Mouse (Mus musculus): ENCODE results near the gene Mr1.
"Not testable (repeated sequence)": the region's sequence is repeated elsewhere in the genome, so short reads cannot be mapped to it uniquely, and the experiment has no call there.

The Mr1 gene

DNA sequence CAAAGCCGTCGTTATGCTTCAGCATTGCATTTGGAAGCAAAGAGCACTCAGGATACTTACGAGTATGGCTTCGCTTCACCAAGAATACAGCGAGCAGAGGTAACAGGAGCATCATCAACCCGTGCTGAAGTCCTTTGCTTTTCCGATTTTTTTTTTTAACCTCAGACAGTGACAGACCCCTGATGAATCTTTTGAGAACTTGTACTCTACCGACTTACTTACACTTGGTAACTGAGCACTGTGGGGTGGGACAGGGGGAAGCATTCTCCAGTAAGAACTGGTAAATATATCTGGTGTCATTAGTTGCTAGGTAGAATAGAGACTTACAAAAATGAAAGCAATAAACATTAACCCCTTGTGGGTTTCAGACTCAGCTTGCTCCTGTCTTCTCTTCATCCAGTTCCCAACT is at the start of gene Mr1:
Mr1 (minus strand) TSS at position 243 of the 409 bp plus-strand sequence.
- peak; percentile 33 for DNase-seq (ENCODE audit: low spot score)

DNA sequence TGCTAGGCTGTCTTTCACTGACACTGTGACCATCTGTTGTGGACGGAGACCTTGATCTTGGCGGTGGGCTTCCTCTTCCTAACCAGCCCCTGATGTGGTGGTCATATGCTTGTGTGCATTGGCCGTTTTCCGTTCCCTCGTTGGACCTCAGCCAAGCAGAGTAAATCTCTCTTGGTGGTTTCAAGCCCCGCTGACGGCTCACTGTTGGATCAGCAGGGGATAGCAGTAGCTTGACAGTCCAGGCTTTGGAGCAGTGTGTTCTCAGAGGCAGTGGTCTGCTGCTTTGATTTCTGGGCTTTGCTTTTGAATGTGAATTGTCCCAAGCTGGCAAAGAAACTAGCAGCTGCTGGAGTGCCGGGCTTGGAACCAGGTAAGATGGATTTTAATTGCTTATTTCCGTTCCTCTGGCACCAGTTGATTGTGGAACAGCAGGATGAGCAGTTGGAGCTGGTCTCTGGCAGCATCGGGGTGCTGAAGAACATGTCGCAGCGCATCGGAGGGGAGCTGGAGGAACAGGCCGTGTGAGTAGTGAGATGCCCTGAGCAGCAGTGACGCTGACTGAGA is 46.3 kb upstream of the Mr1 start:
- no peak for DNase-seq (ENCODE audit: low spot score)

DNA sequence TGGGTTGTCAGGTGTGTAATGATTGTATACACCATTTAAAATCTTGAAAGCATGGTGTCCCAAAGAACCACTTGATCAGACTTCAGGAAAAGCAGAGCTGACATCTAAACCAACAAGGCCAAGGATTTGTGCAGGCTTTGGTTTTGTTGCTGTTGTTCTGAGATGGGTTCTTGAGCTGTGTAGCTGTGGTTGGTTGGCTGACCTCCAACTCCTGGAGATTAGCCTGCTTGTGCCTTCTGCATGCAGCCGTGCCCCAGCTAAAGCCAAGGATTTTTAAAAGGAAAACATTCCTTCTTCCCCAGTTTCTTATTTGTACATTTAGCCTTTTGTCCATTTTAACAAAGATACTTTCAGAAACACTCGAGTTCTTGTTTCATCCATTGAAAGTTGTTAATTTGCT is 45.1 kb upstream of the Mr1 start:
- peak; percentile 86 for DNase-seq (ENCODE audit: low spot score)

DNA sequence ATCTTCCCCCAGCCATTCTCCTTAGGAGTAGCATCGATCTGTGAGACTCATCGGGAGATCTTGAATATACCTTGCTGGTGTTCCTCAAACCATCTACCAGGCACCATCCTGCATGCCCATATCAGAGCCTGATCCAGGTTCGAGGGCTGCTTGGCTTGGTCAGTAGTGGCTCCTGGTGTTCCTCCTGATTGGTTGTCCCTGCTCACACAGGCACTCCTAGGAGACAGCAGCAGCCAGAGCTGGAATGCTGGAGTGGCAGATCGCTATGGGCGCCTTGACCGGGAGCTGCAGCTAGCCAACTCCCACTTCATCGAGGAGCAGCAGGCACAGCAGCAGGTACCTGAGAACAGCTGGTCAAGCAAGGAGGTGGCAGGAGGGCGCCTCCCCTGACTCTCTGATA is 44.6 kb upstream of the Mr1 start:
- DNase-seq (ENCODE audit: low spot score): no peak

DNA sequence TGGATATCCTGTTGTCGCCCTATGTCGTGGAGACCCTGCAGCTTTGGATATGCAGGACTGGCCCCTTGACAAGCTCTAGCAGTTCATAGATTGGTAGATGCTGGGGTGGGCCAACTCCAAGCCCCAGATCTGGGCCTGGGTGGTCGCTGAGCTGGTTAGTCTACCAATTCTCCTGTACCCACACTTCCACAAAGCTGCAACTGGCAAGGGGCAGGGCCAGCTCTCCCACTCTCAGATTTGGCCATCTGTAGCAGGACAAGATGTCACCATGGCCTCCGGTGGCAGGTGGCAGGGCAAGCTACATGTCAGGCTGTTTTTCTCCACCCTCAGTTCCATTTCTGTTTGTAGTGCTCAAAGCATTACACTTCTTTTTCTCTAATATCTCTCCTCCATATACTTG is 42.0 kb upstream of the Mr1 start:
- no peak for DNase-seq (ENCODE audit: low spot score)

DNA sequence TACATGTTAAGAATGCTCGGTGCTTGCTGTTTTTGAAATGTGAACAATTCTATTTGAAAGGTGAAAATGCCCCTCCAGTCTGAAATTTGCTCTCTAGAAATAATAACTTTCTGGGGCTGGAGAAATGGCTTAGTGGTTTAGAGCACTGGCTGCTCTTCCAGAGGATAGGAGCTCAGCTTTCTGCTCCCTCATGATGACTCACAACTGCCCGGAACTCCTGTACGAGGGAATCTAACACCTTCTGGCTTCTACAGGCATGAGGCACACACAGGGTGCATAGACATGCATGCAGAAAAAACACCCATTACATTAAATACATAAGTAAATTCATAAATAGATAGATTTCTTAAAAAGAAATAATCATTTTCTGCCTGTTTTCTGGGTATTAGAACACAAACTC is 37.6 kb upstream of the Mr1 start:
- DNase-seq (ENCODE audit: low spot score): no peak

DNA sequence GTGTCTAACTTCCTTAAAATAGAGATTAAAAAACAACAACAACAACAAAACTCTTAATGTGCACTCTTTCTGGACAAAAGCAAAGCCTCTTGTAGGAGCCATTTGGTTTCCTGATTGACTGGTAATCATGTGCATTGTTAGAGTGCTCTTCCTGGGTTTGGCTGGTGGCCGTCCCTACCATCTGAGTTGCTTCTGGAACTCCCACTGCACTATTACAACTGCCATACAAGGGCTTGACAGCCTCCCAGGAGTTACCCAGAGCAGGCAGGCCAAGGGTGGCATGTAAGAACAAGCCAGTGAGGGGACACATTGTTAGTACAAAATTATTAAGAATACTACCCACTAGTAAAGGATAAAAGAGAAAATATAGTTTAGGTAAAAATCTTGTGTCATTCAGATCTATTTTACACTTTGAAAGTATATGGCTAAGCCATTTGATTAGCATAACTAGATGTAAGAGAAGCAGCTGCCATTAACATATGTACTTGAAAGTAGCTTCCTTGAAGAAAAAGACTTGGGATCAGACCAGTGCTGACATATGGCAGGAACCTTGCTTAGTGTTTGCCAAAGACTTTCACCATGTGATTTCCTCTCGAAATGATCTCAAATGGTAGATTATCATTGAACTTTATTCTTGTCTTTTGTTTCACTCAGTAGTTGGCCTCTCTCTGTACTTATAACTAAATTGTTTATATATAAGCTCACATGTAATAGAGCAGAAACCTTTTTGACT is 31.7 kb upstream of the Mr1 start:
- no peak for DNase-seq (ENCODE audit: low spot score)

DNA sequence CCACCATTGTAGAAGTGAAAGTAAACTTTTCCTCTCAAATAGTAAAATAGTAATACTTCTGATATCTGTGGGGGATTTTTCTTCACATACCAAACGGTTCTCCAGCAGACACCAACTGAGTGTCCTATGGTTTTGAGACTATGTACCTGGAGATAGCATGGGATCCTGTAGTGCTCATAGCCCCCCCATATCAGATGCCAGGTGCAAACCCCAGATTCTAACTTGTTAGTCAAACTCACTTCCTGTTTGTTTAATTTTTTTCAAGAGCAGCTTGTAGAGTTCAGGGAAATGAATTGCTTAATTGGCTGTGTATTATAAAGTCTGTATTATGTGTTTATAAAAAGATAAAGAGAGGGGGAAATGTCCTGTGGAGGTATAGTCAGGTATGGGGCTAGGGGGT is 27.8 kb upstream of the Mr1 start:
- DNase-seq (ENCODE audit: low spot score): no peak

DNA sequence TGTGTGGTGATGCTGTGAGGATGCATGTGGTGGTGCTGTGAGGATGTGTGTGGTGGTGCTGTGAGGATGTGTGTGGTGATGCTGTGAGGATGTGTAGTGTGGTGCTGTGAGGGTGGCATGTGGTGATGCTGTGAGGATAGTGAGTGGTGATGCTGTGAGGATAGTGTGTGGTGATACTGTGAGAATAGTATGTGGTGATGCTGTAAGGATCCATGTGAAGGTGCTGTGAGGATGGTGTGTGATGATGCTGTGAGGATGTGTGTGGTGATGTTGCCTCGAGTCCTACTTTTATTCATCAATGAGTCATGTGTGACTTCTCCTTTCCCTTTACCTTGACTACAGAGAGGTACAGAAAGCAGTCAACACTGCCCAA is 27.0 kb upstream of the Mr1 start:
- not testable (repeated sequence) for DNase-seq (ENCODE audit: low spot score)

DNA sequence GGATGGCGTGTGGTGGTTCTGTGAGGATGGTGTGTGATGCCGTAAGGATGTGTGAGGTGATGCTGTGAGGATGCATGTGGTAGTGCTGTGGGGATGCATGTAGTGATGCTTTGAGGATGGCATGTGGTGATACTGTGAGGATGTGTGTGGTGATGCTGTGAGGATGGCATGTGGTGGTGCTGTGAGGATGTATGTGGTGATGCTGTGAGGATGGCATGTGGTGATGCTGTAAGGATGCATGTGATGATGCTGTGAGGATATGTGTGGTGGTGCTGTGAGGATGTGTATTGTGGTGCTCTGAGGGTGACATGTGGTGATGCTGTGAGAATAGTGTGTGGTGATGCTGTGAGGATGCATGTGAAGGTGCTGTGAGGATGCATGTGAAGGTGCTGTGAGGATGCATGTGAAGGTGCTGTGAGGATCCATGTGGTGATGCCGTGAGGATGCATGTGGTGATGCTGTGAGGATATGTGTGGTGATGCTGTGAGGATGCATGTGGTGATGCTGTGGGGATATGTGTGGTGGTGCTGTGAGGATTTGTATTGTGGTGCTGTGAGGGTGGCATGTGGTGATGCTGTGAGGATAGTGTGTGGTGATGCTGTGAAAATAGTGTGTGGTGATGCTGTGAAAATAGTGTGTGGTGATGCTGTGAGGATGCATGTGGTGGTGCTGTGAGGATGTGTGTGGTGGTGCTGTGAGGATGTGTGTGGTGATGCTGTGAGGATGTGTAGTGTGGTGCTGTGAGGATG is 26.5 kb upstream of the Mr1 start:
- no peak for DNase-seq (ENCODE audit: low spot score)

DNA sequence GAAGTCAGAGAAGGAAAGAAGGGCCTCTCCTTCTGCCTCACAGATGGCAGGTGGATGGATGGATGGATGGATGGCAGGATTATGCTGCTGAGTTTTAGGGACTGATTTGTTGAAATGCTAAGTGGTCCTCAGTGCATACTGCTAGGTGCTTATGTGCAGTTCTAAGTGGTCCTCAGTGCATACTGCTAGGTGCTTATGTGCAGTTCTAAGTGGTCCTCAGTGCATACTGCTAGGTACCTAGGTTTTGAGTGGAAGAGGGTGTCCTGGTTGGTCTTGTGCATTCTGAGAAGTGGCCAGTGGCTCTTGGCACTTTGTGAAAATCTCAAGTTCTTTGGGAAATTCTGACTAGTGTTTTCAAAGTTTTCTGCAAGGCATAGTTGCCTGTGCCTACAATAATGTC is 23.3 kb upstream of the Mr1 start:
- DNase-seq (ENCODE audit: low spot score): no peak

DNA sequence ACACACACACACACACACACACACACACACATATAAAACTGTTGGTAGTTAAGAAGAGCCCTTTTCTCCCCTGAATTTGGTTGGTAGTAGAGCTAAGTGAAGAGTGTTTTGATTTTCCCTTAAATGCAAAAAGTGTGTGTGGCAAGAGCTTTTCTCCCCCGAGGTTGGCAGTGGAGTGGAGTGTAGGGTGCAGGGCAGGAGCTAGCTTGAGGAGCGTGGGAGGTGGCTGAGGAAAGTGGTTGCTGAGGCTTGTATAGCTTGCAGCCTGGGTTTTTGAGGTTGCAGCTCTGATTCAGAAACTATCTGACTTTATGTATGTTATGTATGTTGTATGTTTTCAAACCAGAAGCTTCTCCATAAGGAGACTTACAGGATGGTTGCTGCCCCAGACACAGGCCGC is 20.8 kb upstream of the Mr1 start:
- DNase-seq (ENCODE audit: low spot score): no peak

DNA sequence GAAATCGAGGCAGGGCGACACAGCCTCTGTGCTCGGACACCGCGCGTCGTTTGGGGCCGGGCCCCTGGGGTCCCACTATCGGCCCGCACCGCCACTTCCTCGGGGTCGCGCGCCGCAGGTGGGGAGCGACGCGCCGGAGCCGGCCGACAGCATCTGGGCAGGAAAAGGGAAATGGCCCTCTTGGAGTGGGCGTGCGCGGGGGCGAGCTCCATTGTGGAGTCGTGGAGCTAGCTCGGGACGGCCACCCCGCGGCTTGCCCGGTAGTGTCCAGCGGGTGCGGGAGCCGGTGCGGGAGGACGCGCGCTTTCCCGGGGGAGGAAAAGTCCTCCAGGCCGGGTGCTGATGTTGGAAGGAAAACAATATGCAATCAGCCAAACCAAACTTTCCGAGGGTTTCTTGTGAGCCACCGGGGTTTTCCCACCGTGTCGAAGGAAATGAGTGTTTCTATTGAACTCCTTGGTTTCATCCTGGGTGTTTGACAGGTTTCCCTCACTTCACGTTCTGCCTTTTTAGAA is 12.4 kb upstream of the Mr1 start:
- no peak for DNase-seq (ENCODE audit: low spot score)

DNA sequence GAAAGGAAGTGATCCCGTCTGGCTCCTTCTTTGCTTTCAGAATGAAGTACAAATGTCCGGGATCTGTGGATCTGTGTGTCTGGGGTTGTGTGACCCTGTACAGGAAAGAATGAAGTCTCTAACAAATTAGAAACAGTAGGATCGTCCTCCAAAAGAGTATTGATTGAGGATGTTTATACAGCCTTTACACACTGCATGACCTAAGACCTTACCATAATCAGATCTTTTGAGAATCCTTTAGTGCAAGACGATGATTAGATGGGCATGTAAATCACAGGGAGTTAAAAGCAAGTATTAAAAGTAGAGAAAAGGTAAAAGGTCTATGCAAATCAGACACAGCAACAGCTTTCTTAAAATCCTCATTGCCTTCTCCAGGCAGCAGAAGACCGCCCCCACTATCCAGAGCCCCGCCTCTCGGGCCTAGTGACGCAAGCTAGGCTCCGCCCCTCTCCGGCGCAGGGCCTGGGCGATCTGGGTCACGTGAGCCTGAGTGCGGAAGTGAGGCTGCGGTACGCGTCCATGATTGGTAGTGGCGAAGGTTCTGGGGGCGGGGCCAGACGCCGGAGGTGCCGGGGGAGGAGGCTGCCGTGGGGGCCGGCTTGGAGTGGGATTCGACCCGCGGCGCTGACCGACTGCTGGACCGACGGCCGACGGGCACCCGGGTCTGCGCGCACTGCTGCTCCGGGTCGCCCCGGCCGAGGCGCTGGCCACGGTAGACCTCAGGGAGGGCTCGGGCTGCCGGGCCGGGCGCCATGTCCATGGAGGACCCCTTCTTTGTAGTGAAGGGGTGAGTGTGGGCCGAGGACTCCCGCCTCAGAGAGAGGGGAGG is 11.7 kb upstream of the Mr1 start, which contains the start of gene Stx6:
Stx6 (plus strand) TSS at position 575 of the 829 bp plus-strand sequence.
- DNase-seq (ENCODE audit: low spot score): peak; percentile 96

DNA sequence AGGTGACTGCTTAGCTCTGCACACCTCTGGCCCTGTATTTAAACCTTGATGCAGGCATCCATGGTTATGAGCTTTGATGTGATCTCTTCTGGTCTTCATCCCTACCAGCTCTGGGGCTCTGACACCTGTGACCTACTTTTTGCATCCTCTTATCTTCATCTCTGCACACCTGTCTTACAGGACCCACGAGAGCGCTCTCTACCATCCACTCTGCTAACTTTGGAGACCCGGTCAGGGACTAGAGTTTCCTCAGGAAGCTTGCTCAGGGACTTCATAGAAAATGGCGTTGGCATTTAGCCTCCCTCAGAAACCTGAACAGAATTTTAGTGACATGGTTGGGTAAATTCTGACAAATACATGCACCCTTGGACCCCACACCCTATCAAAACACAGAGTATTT is 7.3 kb upstream of the Mr1 start:
- no peak for DNase-seq (ENCODE audit: low spot score)

DNA sequence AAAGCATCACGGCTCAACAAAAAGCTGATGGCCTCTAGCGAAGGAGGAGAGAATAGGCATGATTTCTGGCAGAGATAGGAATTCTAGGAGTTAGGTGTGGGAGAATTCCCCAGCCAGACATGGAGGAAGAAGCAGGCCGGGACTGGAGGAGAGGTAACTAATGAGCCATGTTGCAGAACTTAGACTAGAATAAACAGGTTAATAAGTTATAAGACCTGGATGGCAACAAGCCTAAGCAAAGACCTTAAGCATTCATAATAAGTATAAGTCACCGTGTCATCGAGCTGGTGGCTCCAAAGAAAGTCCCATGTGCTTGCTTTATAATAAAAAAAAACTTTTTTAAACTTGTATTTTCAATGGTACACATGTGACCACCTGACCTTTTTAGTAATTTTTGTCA is 4.2 kb upstream of the Mr1 start:
- DNase-seq (ENCODE audit: low spot score): no peak

DNA sequence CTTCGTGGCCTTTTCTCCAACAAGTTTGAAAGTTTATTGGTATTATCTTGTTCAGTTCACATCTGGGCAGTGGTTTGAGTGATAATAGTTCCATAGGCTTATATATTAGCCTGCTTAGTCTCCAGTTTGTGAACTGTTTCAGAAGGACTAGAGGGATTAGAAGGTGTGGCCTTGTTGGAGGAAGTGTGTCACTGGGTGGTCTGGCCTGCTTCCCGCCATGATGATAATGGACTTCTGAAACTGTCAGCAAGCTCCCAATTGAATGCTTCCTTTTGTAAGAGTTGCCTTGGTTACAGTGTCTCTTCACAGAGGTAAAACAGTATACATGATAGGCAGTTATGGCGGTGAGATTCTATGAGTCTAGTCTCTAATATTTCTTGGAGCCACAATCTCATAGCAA is 2.8 kb upstream of the Mr1 start:
- no peak for DNase-seq (ENCODE audit: low spot score)

DNA sequence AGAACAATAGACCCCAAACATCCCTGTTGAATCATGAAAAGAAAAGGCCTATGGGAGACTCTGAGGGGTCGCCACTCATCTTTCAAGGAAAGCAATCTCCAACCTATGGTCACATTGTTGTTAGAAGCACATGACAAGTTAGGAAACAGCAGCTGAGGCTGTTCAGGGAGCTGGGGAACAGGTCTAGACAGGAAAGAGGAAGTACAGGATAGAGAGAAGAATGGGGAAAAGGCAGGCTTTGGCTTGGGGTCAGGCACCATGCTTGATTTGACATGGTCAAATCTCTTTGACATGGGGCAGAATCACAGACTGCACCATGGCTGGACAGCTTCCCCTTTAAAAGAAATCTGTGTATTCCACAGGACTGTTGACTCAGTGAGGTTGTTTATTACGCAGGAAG is 614 bp upstream of the Mr1 start:
- DNase-seq (ENCODE audit: low spot score): no peak

DNA sequence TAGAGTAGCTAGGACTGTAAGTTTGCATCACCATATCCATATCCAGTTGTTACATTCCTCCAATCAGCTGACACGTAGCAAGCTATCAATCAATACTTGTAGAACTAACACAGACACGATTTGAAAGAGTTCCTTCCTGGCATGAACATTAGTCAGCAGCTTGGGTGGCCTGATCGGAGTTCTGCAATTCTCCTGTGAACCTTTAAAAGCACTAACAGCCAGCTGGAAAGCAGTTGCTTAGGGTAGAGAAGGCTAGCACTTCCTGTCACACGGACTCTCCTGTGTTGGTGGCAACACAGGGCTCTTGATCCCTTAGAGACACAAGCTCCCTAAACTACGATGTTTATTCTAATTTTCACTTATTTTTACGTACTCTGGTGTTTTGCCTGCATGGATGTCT is 994 bp downstream of the Mr1 start:
- no peak for DNase-seq (ENCODE audit: low spot score)

DNA sequence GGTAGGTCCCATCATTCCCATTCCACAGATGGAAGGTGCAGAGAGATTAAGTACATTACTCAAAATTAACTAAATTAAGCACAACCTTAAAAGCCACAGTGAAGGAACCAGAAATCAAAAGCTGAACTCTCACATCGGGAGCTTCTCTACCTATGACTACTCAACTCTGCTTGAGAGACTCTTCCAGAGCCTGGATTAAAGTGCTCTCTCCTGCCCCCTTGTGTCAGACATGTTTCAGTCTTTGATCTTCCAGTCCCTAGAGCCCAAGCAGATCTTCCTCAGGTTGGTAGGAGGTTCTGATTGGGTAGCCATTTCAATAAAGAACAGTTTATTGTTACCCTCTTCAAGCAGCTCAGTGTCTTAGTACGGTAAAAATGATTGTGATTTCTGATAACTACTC is 6.5 kb downstream of the Mr1 start:
- no peak for DNase-seq (ENCODE audit: low spot score)

DNA sequence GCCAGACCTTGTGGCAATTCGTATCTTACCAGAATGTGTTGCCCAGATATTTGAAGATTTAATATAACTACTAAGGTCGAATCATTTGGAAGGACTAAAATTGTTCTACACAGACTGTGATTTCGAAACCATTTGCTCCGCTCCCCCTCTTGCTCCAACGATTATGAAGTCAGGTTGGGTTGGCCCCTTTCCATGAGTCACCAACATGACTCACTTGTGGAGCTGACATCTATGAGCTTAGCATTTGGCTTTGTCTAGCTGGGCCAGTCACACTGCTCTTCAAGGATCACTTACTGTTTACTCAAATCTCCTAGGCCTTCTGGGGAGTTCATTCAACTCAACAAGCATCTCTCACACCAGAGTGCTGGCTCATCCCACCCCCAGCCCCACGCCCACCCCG is 7.8 kb downstream of the Mr1 start:
- peak; percentile 64 for DNase-seq (ENCODE audit: low spot score)

DNA sequence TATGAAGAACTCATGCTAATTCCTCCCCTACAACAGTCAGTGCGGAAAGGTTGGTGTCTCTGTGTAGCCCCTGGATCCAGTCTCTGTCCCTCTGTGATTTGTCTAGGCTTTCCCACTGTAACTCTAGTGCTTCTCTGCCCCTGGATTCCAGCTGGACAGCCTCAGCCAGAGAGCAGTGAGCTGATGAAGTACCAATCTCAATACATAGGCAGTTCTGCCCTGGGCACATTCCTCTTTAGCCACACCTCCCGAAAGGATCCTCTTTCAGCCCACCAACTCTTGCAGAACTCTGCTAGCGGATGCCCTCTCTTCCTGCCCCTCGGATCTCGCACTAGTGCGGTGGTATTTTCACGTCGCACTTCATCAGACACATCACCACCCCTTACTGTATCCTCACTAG is 11.7 kb downstream of the Mr1 start:
- DNase-seq (ENCODE audit: low spot score): no peak

All from ovary, adult 18-20 months (tissue).